Mouse (Mus musculus) liver, adult (tissue): Measurements from ENCODE around the gene Adgrl1.
A peak's percentile ranks its signal among the peaks of the same experiment; 100 is the strongest.

ENCODE experiments used
- GATA4 ChIP-seq: IDR thresholded peaks from 2 replicates; pipeline ENCODE4 v1.6.1; 2014; ENCODE audit warnings: mild to moderate bottlenecking, low read length; ENCODE audit not compliant: insufficient replicate concordance

The Adgrl1 gene

GRCm38 (mm10) chr8:83971661-83972060 lies 71.8 kb downstream of the Adgrl1 start:
- no peak for TF ChIP-seq GATA4

GRCm38 (mm10) chr8:83972150-83973120 lies 72.5 kb downstream of the Adgrl1 start, which contains the start of gene Prkaca:
Gene Prkaca, plus strand, starts transcription at chr8:83972993.
- 0 out of 2 replicates have a peak, but pooled peaks have one; percentile 2 for TF ChIP-seq GATA4

GRCm38 (mm10) chr8:83973161-83974031 lies 73.5 kb downstream of the Adgrl1 start:
- no peak for TF ChIP-seq GATA4

GRCm38 (mm10) chr8:83974521-83974920 lies 74.6 kb downstream of the Adgrl1 start:
- TF ChIP-seq GATA4: no peak

GRCm38 (mm10) chr8:83976101-83976630 lies 76.3 kb downstream of the Adgrl1 start:
- TF ChIP-seq GATA4: no peak

GRCm38 (mm10) chr8:83976779-83977350 lies 77.0 kb downstream of the Adgrl1 start:
- no peak for TF ChIP-seq GATA4

- peak; percentile 15; the same call in 1 of the 2 replicates for TF ChIP-seq GATA4
Measured at GRCm38 (mm10) chr8:83977646-83978045, 77.7 kb downstream of the Adgrl1 start.

GRCm38 (mm10) chr8:83978200-83978599 lies 78.3 kb downstream of the Adgrl1 start:
- no peak for TF ChIP-seq GATA4

GRCm38 (mm10) chr8:83980250-83980649 lies 80.3 kb downstream of the Adgrl1 start:
- TF ChIP-seq GATA4: no peak

GRCm38 (mm10) chr8:83980845-83981244 lies 80.9 kb downstream of the Adgrl1 start:
- TF ChIP-seq GATA4: no peak

- no peak for TF ChIP-seq GATA4
Measured at GRCm38 (mm10) chr8:83981533-83981932, 81.6 kb downstream of the Adgrl1 start.

GRCm38 (mm10) chr8:83982449-83982848 lies 82.5 kb downstream of the Adgrl1 start:
- TF ChIP-seq GATA4: no peak

GRCm38 (mm10) chr8:83989243-83989642 lies 89.3 kb downstream of the Adgrl1 start:
- TF ChIP-seq GATA4: no peak

GRCm38 (mm10) chr8:83990170-83990569 lies 90.3 kb downstream of the Adgrl1 start:
- no peak for TF ChIP-seq GATA4
